Mouse (Mus musculus) neutrophil, adult 5-6 weeks (primary cell): Measurements from ENCODE around the gene Pacsin1. TPM values are rescaled to one million over a fixed set of nuclear protein-coding genes. Genes with fewer than 3 reads are reported as not detected.
A peak's percentile ranks its signal among the peaks of the same experiment; 100 is the strongest.

Source experiments
- ATAC-seq: fragments of 151-379, 151-347 bp; 2 replicates; pipeline ENCODE4 v1.8.0; 2017; ENCODE audit warnings: mild to moderate bottlenecking, moderate TSS enrichment; ENCODE audit not compliant: insufficient number of reproducible peaks, poor library complexity, low FRiP score, severe bottlenecking; ENCODE audit errors: extremely low read depth
- total RNA-seq: library from RNA; stranded (forward); fragments of 200-1000 nt; gene quantifications from 2 replicates; pipeline ENCODE4 v1.2.3, GENCODE M21; 2017

Gene Pacsin1
- total RNA-seq = 9.3 and 11.2 TPM in 2 replicates

GRCm38 (mm10) chr17:27655089-27656010 lies at the start of gene Pacsin1:
TSS of gene Pacsin1 (plus strand) at chr17:27655509.
- no peak for ATAC-seq

- ATAC-seq = no peak
Measured at GRCm38 (mm10) chr17:27609576-27609975, 45.7 kb upstream of the Pacsin1 start.

- ATAC-seq = no peak
Measured at GRCm38 (mm10) chr17:27610679-27611518, 44.4 kb upstream of the Pacsin1 start.

- no peak for ATAC-seq
Measured at GRCm38 (mm10) chr17:27611519-27611884, 43.8 kb upstream of the Pacsin1 start.

- 0 out of 2 replicates have a peak, but pooled peaks have one; percentile 23 for ATAC-seq
Measured at GRCm38 (mm10) chr17:27611994-27612393, 43.3 kb upstream of the Pacsin1 start.

- ATAC-seq = no peak
Measured at GRCm38 (mm10) chr17:27613016-27613415, 42.3 kb upstream of the Pacsin1 start.

- no peak for ATAC-seq
Measured at GRCm38 (mm10) chr17:27615388-27615787, 39.9 kb upstream of the Pacsin1 start.

GRCm38 (mm10) chr17:27621161-27621560 lies 34.1 kb upstream of the Pacsin1 start:
- no peak for ATAC-seq

GRCm38 (mm10) chr17:27621705-27622531 lies 33.4 kb upstream of the Pacsin1 start:
- ATAC-seq = no peak

GRCm38 (mm10) chr17:27622611-27623359 lies 32.5 kb upstream of the Pacsin1 start:
- 0 out of 2 replicates have a peak, but pooled peaks have one; percentile 17 for ATAC-seq

GRCm38 (mm10) chr17:27623360-27624326 lies 31.7 kb upstream of the Pacsin1 start, which contains the start of gene Nudt3:
TSS of gene Nudt3 (minus strand) at chr17:27623495.
- ATAC-seq = peak; percentile 83

GRCm38 (mm10) chr17:27625455-27626251 lies 29.7 kb upstream of the Pacsin1 start:
- no peak for ATAC-seq

- ATAC-seq = no peak
Measured at GRCm38 (mm10) chr17:27626681-27627080, 28.6 kb upstream of the Pacsin1 start.

- ATAC-seq = no peak
Measured at GRCm38 (mm10) chr17:27627451-27627850, 27.9 kb upstream of the Pacsin1 start.

- ATAC-seq = no peak
Measured at GRCm38 (mm10) chr17:27628376-27628775, 26.9 kb upstream of the Pacsin1 start.

GRCm38 (mm10) chr17:27629249-27630020 lies 25.9 kb upstream of the Pacsin1 start:
- ATAC-seq = peak; percentile 78
